Mouse (Mus musculus): ENCODE measurements around the gene Mapk1. TPM values are rescaled to one million over a fixed set of nuclear protein-coding genes. Genes with fewer than 3 reads are reported as not detected.
"Not testable (repeated sequence)": the region's sequence is repeated elsewhere in the genome, so short reads cannot be mapped to it uniquely, and the experiment has no call there.

Mapk1 gene
- polyA plus RNA-seq, 1 experiment from 2014 or later, result 189 TPM

GRCm38 (mm10) chr16:16982636-16983035, 546 bp upstream of the Mapk1 start:
- Histone ChIP-seq H3K9ac (ENCODE audit: low read depth, low read length) (peak overlapping the region; percentile 90), H3K27me3 (ENCODE audit: control insufficient read depth, insufficient read depth, low read depth, low read length) (no peaks in the 10 kb centered on the region), H3K9me3 (replicated peaks; ENCODE audit: control insufficient read depth, low read length, poor library complexity, severe bottlenecking) (no peaks in the 10 kb centered on the region), H3K4me1 (ENCODE audit: control insufficient read depth, insufficient read depth, low read length) (peaks cover 25% of the 10 kb centered on the region), H3K4me3 (ENCODE audit: low read depth, low read length) (peak overlapping the region; percentile 98), H3K27ac (ENCODE audit: low read length) (peak overlapping the region; percentile 97), H3K4me2 (ENCODE audit: low read length) (peak overlapping the region; percentile 65), H3K36me3 (ENCODE audit: control insufficient read depth, insufficient read depth, low read length) (no peaks in the 10 kb centered on the region)
- ATAC-seq, result peak; percentile 67
- WGBS, result 44% methylated on average over 1 of the region's 2 CpGs

GRCm38 (mm10) chr16:16983534-16984422, 596 bp downstream of the Mapk1 start:
- peak overlapping the region; percentile 70 for H3K4me2 ChIP-seq (ENCODE audit: low read length)
- H3K9me3 ChIP-seq (replicated peaks; ENCODE audit: control insufficient read depth, low read length, poor library complexity, severe bottlenecking), result no peaks in the 10 kb centered on the region
- no peaks in the 10 kb centered on the region for H3K27me3 ChIP-seq (ENCODE audit: control insufficient read depth, insufficient read depth, low read depth, low read length)
- peaks cover 25% of the 10 kb centered on the region for H3K4me1 ChIP-seq (ENCODE audit: control insufficient read depth, insufficient read depth, low read length)
- peak overlapping the region; percentile 90 for H3K9ac ChIP-seq (ENCODE audit: low read depth, low read length)
- ATAC-seq, result peak; percentile 76
- H3K36me3 ChIP-seq (ENCODE audit: control insufficient read depth, insufficient read depth, low read length), result no peaks in the 10 kb centered on the region
- peak overlapping the region; percentile 97 for H3K27ac ChIP-seq (ENCODE audit: low read length)
- WGBS, result under 1% methylated on average over 75 of the region's 75 CpGs
- H3K4me3 ChIP-seq (ENCODE audit: low read depth, low read length), result peak overlapping the region; percentile 98

DNA sequence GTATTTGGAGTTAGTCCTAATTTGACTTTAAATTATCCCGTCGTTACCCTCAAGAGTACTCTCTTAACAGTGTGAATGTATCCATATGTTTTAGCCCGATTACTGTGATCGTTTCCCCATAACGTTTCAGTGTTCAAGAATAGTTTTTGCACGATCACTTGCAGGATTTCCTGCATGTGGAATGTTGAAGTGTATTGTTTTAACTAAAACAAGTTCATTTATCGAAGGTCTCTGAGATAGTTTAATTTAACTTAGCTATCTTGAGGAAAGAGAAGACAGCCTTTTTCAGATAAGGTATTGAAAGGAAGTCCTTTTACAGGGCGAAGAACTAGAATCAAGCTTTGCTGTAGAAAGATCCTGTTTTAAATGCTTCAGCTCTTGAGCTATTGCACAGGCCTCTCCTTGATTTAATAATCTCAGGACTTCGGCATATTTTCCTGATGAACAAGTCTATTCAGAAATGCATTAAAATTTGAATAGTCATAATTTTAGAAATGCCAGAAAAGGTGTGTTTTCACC, 1.3 kb downstream of the Mapk1 start:
- H3K27ac ChIP-seq (ENCODE audit: low read length), result no peak overlapping the region
- no peaks in the 10 kb centered on the region for H3K9me3 ChIP-seq (replicated peaks; ENCODE audit: control insufficient read depth, low read length, poor library complexity, severe bottlenecking)
- ATAC-seq, result no peak
- WGBS, result 20% methylated on average over 9 of the region's 9 CpGs
- H3K4me3 ChIP-seq (ENCODE audit: low read depth, low read length), result peak overlapping the region; percentile 98
- H3K4me2 ChIP-seq (ENCODE audit: low read length), result peak overlapping the region; percentile 70
- no peaks in the 10 kb centered on the region for H3K36me3 ChIP-seq (ENCODE audit: control insufficient read depth, insufficient read depth, low read length)
- H3K27me3 ChIP-seq (ENCODE audit: control insufficient read depth, insufficient read depth, low read depth, low read length), result no peaks in the 10 kb centered on the region
- peak overlapping the region; percentile 90 for H3K9ac ChIP-seq (ENCODE audit: low read depth, low read length)
- H3K4me1 ChIP-seq (ENCODE audit: control insufficient read depth, insufficient read depth, low read length), result peaks cover 25% of the 10 kb centered on the region

GRCm38 (mm10) chr16:16987248-16987647, 4.1 kb downstream of the Mapk1 start:
- Histone ChIP-seq H3K36me3 (ENCODE audit: control insufficient read depth, insufficient read depth, low read length) (no peaks in the 10 kb centered on the region), H3K4me1 (ENCODE audit: control insufficient read depth, insufficient read depth, low read length) (peaks cover 27% of the 10 kb centered on the region), H3K9me3 (replicated peaks; ENCODE audit: control insufficient read depth, low read length, poor library complexity, severe bottlenecking) (no peaks in the 10 kb centered on the region), H3K4me3 (ENCODE audit: low read depth, low read length) (no peak overlapping the region), H3K4me2 (ENCODE audit: low read length) (no peak overlapping the region), H3K27ac (ENCODE audit: low read length) (no peak overlapping the region), H3K27me3 (ENCODE audit: control insufficient read depth, insufficient read depth, low read depth, low read length) (no peaks in the 10 kb centered on the region), H3K9ac (ENCODE audit: low read depth, low read length) (no peak overlapping the region)
- 79% methylated on average over 2 of the region's 2 CpGs for WGBS
- no peak for ATAC-seq

DNA sequence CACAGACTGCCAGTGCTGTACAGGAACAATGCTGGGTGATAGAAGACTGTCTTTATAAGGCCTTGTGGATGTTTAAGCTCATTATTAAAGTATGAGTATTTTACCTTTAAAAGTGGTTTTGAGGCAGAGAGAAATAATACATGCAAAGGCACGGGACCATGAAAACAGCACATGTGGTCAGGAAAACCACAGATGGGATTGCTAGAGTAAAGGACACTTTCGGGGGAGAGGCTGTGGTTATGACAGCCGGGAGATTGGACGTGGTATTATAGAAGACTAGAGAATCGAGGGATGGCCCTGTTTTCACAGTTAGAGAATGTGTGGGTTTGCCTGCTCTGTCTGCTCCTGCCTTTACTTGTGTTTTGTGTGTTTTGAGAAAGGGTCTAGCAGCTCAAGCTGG, 5.7 kb downstream of the Mapk1 start:
- no peak for ATAC-seq
- no peak overlapping the region for H3K4me2 ChIP-seq (ENCODE audit: low read length)
- H3K9me3 ChIP-seq (replicated peaks; ENCODE audit: control insufficient read depth, low read length, poor library complexity, severe bottlenecking), result no peaks in the 10 kb centered on the region
- 96% methylated on average over 5 of the region's 5 CpGs for WGBS
- no peaks in the 10 kb centered on the region for H3K27me3 ChIP-seq (ENCODE audit: control insufficient read depth, insufficient read depth, low read depth, low read length)
- peaks cover 29% of the 10 kb centered on the region for H3K4me1 ChIP-seq (ENCODE audit: control insufficient read depth, insufficient read depth, low read length)
- H3K4me3 ChIP-seq (ENCODE audit: low read depth, low read length), result no peak overlapping the region
- no peak overlapping the region for H3K27ac ChIP-seq (ENCODE audit: low read length)
- no peak overlapping the region for H3K9ac ChIP-seq (ENCODE audit: low read depth, low read length)
- H3K36me3 ChIP-seq (ENCODE audit: control insufficient read depth, insufficient read depth, low read length), result no peaks in the 10 kb centered on the region

GRCm38 (mm10) chr16:16990021-16990420, 6.8 kb downstream of the Mapk1 start:
- H3K27ac ChIP-seq (ENCODE audit: low read length), result no peak overlapping the region

GRCm38 (mm10) chr16:16994426-16995052, 11.4 kb downstream of the Mapk1 start:
- Histone ChIP-seq H3K27me3 (ENCODE audit: control insufficient read depth, insufficient read depth, low read depth, low read length) (no peaks in the 10 kb centered on the region), H3K4me2 (ENCODE audit: low read length) (no peak overlapping the region), H3K4me1 (ENCODE audit: control insufficient read depth, insufficient read depth, low read length) (peaks cover 6% of the 10 kb centered on the region), H3K9ac (ENCODE audit: low read depth, low read length) (no peak overlapping the region), H3K36me3 (ENCODE audit: control insufficient read depth, insufficient read depth, low read length) (no peaks in the 10 kb centered on the region), H3K27ac (ENCODE audit: low read length) (no peak overlapping the region), H3K4me3 (ENCODE audit: low read depth, low read length) (no peak overlapping the region), H3K9me3 (replicated peaks; ENCODE audit: control insufficient read depth, low read length, poor library complexity, severe bottlenecking) (no peaks in the 10 kb centered on the region)
- no peak for ATAC-seq
- WGBS, result 75% methylated on average over 4 of the region's 4 CpGs

More at GRCm38 (mm10) chr16:16990021-16990420, 6.8 kb downstream of the Mapk1 start:
- ATAC-seq, result no peak
- H3K4me1 ChIP-seq (ENCODE audit: control insufficient read depth, insufficient read depth, low read length), result peaks cover 28% of the 10 kb centered on the region
- no peak overlapping the region for H3K9ac ChIP-seq (ENCODE audit: low read depth, low read length)
- H3K4me2 ChIP-seq (ENCODE audit: low read length), result no peak overlapping the region
- H3K4me3 ChIP-seq (ENCODE audit: low read depth, low read length), result no peak overlapping the region
- WGBS, result 80% methylated on average over 4 of the region's 4 CpGs
- no peaks in the 10 kb centered on the region for H3K27me3 ChIP-seq (ENCODE audit: control insufficient read depth, insufficient read depth, low read depth, low read length)
- no peaks in the 10 kb centered on the region for H3K36me3 ChIP-seq (ENCODE audit: control insufficient read depth, insufficient read depth, low read length)
- H3K9me3 ChIP-seq (replicated peaks; ENCODE audit: control insufficient read depth, low read length, poor library complexity, severe bottlenecking), result no peaks in the 10 kb centered on the region

DNA sequence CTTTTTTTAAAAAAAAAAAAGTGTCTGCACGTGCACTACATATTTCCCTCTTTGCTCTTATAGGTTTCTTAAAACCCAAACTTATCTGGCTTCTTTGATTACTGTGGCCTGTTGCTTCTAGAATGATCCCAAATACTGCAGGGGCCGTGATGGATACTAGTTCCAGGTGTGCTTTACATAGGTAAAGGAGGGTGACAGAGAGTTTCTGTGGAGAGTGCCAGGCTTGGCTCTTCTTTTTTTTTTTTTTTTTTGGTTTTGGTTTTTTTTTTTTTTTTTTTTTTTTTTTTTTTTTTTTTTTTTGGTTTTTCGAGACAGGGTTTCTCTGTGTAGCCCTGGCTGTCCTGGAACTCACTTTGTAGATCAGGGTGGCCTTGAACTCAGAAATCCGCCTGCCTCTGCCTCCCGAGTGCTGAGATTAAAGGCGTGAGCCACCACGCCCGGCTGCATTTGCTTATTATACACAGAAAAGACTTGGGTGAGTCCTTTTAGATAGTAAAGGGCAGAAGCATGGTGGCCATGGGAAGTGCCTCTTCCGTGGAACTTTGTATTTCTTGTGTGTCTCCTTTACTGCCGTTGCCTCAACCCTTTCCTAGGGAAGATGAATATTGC, 13.0 kb downstream of the Mapk1 start:
- WGBS, result 90% methylated on average over 10 of the region's 10 CpGs

More for the DNA sequence above, 13.0 kb downstream of the Mapk1 start:
- H3K4me2 ChIP-seq (ENCODE audit: low read length); ATAC-seq; H3K36me3 ChIP-seq (ENCODE audit: control insufficient read depth, insufficient read depth, low read length); H3K27me3 ChIP-seq (ENCODE audit: control insufficient read depth, insufficient read depth, low read depth, low read length); H3K27ac ChIP-seq (ENCODE audit: low read length); H3K4me3 ChIP-seq (ENCODE audit: low read depth, low read length); H3K4me1 ChIP-seq (ENCODE audit: control insufficient read depth, insufficient read depth, low read length); H3K9me3 ChIP-seq (replicated peaks; ENCODE audit: control insufficient read depth, low read length, poor library complexity, severe bottlenecking); H3K9ac ChIP-seq (ENCODE audit: low read depth, low read length): not testable (repeated sequence)

All from midbrain, embryonic 16.5 days (tissue).